Mouse (Mus musculus) stomach, embryonic 15.5 days (tissue): ENCODE data around the gene Kdm4b. TPM values are rescaled to one million over a fixed set of nuclear protein-coding genes. Genes with fewer than 3 reads are reported as not detected.
A peak's percentile ranks its signal among the peaks of the same experiment; 100 is the strongest.

Experiments
- ATAC-seq: fragments of 200-750 bp; cut with Nextera tagmentation; 2 replicates; pipeline ENCODE4 v1.8.0; 2017; ENCODE audit warnings: low read depth, moderate number of reproducible peaks, moderate TSS enrichment; ENCODE audit not compliant: insufficient read depth, low FRiP score
- H3K27ac ChIP-seq: fragments of 300-500 bp; sonication (generic); 2 replicates; pipeline ENCODE4 v1.5.1; 2015; ENCODE audit warnings: mild to moderate bottlenecking, inconsistent platforms
- H3K27me3 ChIP-seq: fragments of 300-500 bp; sonication (generic); replicated peaks from 2 replicates; pipeline ENCODE4 v1.6.1; 2015; ENCODE audit warnings: inconsistent platforms
- H3K36me3 ChIP-seq: fragments of 300-500 bp; sonication (generic); 2 replicates; pipeline ENCODE4 v1.6.1; 2015; ENCODE audit warnings: inconsistent platforms
- H3K4me1 ChIP-seq: fragments of 300-500 bp; sonication (generic); 2 replicates; pipeline ENCODE4 v1.6.1; 2015; ENCODE audit warnings: inconsistent platforms
- H3K4me2 ChIP-seq: fragments of 300-500 bp; sonication (generic); 2 replicates; pipeline ENCODE4 v1.6.1; 2015; ENCODE audit warnings: mild to moderate bottlenecking, inconsistent platforms
- H3K4me3 ChIP-seq: fragments of 300-500 bp; sonication (generic); replicated peaks from 2 replicates; pipeline ENCODE4 v1.5.1; 2015; ENCODE audit warnings: inconsistent platforms
- H3K9ac ChIP-seq: fragments of 300-500 bp; sonication (generic); 2 replicates; pipeline ENCODE4 v1.6.1; 2015; ENCODE audit warnings: inconsistent platforms
- H3K9me3 ChIP-seq: fragments of 300-500 bp; sonication (generic); 2 replicates; pipeline ENCODE4 v1.6.1; 2016; ENCODE audit warnings: inconsistent platforms
- WGBS: fragments of 180-500 bp; shearing (Covaris S2); methylation state at CpG from one replicate; pipeline ENCODE4 v1.1.7; 2015; 5-methylcytosine and 5-hydroxymethylcytosine counted together
- polyA plus RNA-seq: library from polyadenylated mRNA; unstranded; fragments of >200 nt; fragmentation: Nextera tagmentation; extraction: Ambion mirVana; gene quantifications from 2 replicates; pipeline ENCODE4 v1.2.1, GENCODE M21; 2015

The Kdm4b gene
- polyA plus RNA-seq, 1 experiment from 2014 or later: 27.8 TPM

DNA sequence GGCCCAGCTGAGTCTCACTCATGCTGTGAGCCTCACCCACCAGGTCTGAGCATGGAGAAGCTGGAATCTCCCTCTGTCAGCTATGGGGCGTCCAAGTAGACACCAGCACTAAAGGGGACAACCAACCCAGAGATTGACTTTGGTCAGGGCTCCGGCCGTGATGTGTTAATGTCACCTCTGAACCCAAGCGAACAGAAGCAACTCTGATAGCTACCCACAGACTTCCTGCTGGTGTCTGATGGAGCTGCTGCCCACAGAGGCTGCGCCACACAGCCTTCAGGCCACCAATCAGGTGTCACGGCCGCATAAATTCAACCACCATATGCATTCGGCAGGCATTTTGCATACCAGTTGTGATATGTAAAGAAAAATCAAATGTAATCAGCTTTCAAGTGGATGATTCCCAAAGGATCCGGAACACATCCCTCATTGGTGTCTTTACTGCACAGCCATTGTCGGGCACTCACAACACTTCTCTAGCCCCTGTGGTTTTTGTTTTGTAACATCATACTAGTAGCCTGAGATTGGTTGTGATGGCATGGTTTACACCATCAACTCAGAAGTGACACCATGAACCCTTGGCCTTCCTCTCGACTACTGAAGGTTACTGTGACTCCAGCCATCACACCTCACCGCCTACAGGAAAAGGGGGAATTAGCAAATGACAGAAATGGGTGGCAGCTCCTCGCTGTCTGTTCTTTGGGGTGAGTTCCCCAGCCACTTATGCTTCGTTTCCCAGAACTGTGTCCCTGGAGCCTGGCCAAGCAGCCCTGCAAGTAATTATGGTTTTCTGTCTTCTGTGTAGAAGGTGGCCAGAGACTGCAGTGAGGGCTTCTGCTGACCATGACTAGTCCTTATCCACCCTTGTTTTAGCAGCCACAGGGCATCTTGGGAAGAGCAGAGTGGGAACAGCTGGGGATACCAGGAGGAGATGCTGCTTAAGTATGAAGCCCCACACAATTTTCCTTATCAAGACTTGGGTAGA lies 80.3 kb downstream of the Kdm4b start:
- H3K27me3 ChIP-seq: no peaks in the 10 kb centered on the region
- no peak overlapping the region for H3K4me3 ChIP-seq
- peaks cover 16% of the 10 kb centered on the region for H3K4me1 ChIP-seq
- H3K9ac ChIP-seq: no peak overlapping the region
- no peak overlapping the region for H3K27ac ChIP-seq
- no peak overlapping the region for H3K4me2 ChIP-seq
- no peaks in the 10 kb centered on the region for H3K9me3 ChIP-seq
- H3K36me3 ChIP-seq: peaks cover 33% of the 10 kb centered on the region
- no peak for ATAC-seq
- 78% methylated on average over 14 of the region's 14 CpGs for WGBS

DNA sequence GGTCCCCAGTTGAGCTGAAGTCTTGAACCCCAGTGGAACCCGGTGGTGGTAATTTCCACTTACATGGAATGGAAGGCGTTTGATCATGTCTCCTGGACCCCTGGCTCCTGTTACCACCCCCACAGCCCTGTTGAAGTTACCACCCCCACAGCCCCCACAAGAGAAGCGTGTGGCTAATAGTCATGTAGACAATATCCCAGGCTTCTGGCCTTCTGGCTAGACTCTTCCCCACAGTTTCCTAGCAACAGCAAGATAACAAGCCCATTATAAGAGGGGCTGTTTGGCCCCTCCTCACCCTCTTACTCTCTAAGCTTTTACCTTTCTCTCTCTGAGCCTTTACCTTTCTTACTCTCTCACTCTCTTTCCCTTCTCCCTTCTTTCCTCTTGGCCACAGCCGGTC lies 81.0 kb downstream of the Kdm4b start:
- H3K27ac ChIP-seq: no peak overlapping the region
- ATAC-seq: no peak
- H3K4me3 ChIP-seq: no peak overlapping the region
- no peak overlapping the region for H3K9ac ChIP-seq
- peaks cover 30% of the 10 kb centered on the region for H3K36me3 ChIP-seq
- H3K4me2 ChIP-seq: no peak overlapping the region
- peaks cover 16% of the 10 kb centered on the region for H3K4me1 ChIP-seq
- 61% methylated on average over 4 of the region's 4 CpGs for WGBS
- no peaks in the 10 kb centered on the region for H3K9me3 ChIP-seq
- no peaks in the 10 kb centered on the region for H3K27me3 ChIP-seq

- WGBS: 40% methylated on average over 8 of the region's 8 CpGs
- H3K4me1 ChIP-seq: peaks cover 16% of the 10 kb centered on the region
- H3K27ac ChIP-seq: peak overlapping the region; percentile 26; the same call in 1 of the 2 replicates
- H3K9ac ChIP-seq: no peak overlapping the region
- no peaks in the 10 kb centered on the region for H3K27me3 ChIP-seq
- H3K4me3 ChIP-seq: no peak overlapping the region
- H3K36me3 ChIP-seq: peaks cover 30% of the 10 kb centered on the region
- no peak overlapping the region for H3K4me2 ChIP-seq
- H3K9me3 ChIP-seq: no peaks in the 10 kb centered on the region
- ATAC-seq: no peak
These were observed 81.5 kb downstream of the Kdm4b start for GRCm38 (mm10) chr17:56407379-56407778.

DNA sequence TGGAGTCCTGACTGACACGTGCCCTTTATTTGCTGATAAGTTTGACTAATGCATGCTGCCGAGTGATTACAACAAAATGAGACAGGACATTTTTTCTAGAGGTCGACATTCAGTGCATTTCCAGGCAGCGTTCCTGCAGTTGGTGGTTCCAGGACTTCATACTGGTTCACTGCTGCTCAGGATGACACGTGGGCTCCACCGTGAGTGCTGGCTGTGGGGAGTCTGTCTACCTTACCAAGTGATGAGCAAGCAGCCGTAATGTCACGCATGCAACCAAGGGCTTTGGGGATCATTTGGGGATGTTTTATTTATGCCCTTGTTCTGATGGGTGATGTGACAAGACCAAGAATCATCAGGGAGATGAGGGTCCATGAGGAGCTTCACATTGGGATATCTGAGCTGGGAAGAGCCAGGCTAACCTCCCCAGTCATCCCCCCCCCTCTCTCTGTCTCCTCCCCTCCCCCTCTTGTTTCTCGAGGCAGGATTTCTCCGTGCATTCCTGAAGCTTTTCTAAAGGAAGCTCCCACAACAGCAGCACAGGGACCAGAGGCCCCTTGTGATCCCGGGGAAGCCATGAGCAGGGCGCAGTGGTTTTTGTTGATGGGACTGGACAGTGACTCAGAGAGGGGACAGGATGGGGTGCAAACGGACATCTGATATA lies 83.2 kb downstream of the Kdm4b start:
- no peak overlapping the region for H3K27ac ChIP-seq
- peaks cover 16% of the 10 kb centered on the region for H3K4me1 ChIP-seq
- H3K4me2 ChIP-seq: no peak overlapping the region
- H3K4me3 ChIP-seq: no peak overlapping the region
- no peaks in the 10 kb centered on the region for H3K27me3 ChIP-seq
- no peak for ATAC-seq
- WGBS: 43% methylated on average over 13 of the region's 13 CpGs
- no peak overlapping the region for H3K9ac ChIP-seq
- H3K9me3 ChIP-seq: no peaks in the 10 kb centered on the region
- H3K36me3 ChIP-seq: peaks cover 32% of the 10 kb centered on the region

GRCm38 (mm10) chr17:56409759-56410158 lies 83.9 kb downstream of the Kdm4b start:
- Histone ChIP-seq H3K36me3 (peaks cover 29% of the 10 kb centered on the region), H3K27me3 (no peaks in the 10 kb centered on the region), H3K9ac (no peak overlapping the region), H3K4me3 (no peak overlapping the region), H3K27ac (no peak overlapping the region), H3K4me2 (no peak overlapping the region), H3K9me3 (no peaks in the 10 kb centered on the region), H3K4me1 (peaks cover 16% of the 10 kb centered on the region)
- peak; percentile 79 for ATAC-seq
- WGBS: 30% methylated on average over 8 of the region's 8 CpGs

DNA sequence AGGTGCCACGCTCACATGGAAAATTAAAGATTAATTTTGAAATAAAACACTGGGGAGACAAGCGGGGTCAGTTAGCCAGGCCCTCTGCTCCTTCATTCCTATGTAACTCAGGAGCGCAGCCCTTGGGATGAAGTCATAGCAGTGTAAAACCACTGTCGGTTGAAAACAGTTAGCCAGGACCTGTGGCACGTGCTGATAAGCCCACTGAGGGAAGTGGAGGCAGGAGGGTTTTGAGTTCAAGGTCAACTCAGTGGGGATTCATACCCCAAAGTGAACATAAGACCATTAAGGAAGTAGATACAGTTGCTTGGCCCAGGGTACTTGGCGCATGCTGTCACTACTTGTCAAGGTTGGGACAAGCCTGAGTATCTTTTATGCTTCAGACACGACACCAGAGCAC lies 85.6 kb downstream of the Kdm4b start:
- H3K27ac ChIP-seq: no peak overlapping the region
- H3K4me3 ChIP-seq: no peak overlapping the region
- ATAC-seq: no peak
- no peak overlapping the region for H3K4me2 ChIP-seq
- no peaks in the 10 kb centered on the region for H3K9me3 ChIP-seq
- H3K4me1 ChIP-seq: peaks cover 16% of the 10 kb centered on the region
- WGBS: 90% methylated on average over 7 of the region's 7 CpGs
- H3K27me3 ChIP-seq: no peaks in the 10 kb centered on the region
- H3K36me3 ChIP-seq: peaks cover 39% of the 10 kb centered on the region
- H3K9ac ChIP-seq: no peak overlapping the region

DNA sequence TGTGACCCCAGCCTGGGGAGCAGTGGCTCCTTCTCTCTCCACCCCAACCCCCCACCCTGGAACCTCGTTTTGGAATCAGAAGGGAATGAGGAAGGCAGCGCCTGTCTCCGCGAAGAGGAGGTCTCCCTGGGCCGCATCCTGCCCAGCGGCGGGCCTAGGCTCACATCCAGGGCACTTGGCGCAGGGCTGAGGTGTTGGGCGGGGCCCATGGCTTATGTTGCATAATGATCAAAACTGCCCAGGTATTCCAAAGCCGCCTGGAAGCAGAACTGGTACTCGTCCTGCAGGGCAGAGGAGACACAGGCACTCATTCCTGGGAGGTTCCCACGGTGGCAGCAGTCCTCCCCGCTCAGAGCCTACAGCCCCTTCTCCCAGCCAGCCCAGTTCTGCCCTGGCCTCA lies 87.3 kb downstream of the Kdm4b start:
- Histone ChIP-seq H3K36me3 (peaks cover 50% of the 10 kb centered on the region), H3K27ac (no peak overlapping the region), H3K9ac (no peak overlapping the region), H3K4me2 (no peak overlapping the region), H3K9me3 (no peaks in the 10 kb centered on the region), H3K4me1 (peaks cover 4% of the 10 kb centered on the region; the same call in 1 of the 2 replicates), H3K27me3 (no peaks in the 10 kb centered on the region), H3K4me3 (no peak overlapping the region)
- 80% methylated on average over 13 of the region's 13 CpGs for WGBS
- no peak for ATAC-seq

- Histone ChIP-seq H3K27ac (no peak overlapping the region), H3K9me3 (no peaks in the 10 kb centered on the region), H3K4me3 (no peak overlapping the region), H3K36me3 (peaks cover 66% of the 10 kb centered on the region), H3K4me1 (peaks cover 2% of the 10 kb centered on the region; the same call in 1 of the 2 replicates), H3K4me2 (no peak overlapping the region), H3K27me3 (no peaks in the 10 kb centered on the region), H3K9ac (no peak overlapping the region)
- WGBS: 89% methylated on average over 9 of the region's 9 CpGs
- ATAC-seq: no peak
These were observed 88.9 kb downstream of the Kdm4b start for GRCm38 (mm10) chr17:56414785-56415184.

GRCm38 (mm10) chr17:56418304-56418703 lies 92.4 kb downstream of the Kdm4b start:
- Histone ChIP-seq H3K4me3 (no peak overlapping the region), H3K36me3 (peaks cover 74% of the 10 kb centered on the region), H3K4me2 (no peak overlapping the region), H3K27ac (no peak overlapping the region), H3K27me3 (no peaks in the 10 kb centered on the region), H3K4me1 (no peaks in the 10 kb centered on the region), H3K9ac (no peak overlapping the region), H3K9me3 (no peaks in the 10 kb centered on the region)
- no peak for ATAC-seq
- 69% methylated on average over 12 of the region's 12 CpGs for WGBS

GRCm38 (mm10) chr17:56420022-56420421 lies 94.2 kb downstream of the Kdm4b start:
- H3K4me1 ChIP-seq: no peaks in the 10 kb centered on the region
- peaks cover 75% of the 10 kb centered on the region for H3K36me3 ChIP-seq
- H3K4me2 ChIP-seq: no peak overlapping the region
- 91% methylated on average over 2 of the region's 2 CpGs for WGBS
- no peak overlapping the region for H3K4me3 ChIP-seq
- ATAC-seq: no peak
- H3K27me3 ChIP-seq: no peaks in the 10 kb centered on the region
- H3K27ac ChIP-seq: no peak overlapping the region
- H3K9me3 ChIP-seq: no peaks in the 10 kb centered on the region
- no peak overlapping the region for H3K9ac ChIP-seq

DNA sequence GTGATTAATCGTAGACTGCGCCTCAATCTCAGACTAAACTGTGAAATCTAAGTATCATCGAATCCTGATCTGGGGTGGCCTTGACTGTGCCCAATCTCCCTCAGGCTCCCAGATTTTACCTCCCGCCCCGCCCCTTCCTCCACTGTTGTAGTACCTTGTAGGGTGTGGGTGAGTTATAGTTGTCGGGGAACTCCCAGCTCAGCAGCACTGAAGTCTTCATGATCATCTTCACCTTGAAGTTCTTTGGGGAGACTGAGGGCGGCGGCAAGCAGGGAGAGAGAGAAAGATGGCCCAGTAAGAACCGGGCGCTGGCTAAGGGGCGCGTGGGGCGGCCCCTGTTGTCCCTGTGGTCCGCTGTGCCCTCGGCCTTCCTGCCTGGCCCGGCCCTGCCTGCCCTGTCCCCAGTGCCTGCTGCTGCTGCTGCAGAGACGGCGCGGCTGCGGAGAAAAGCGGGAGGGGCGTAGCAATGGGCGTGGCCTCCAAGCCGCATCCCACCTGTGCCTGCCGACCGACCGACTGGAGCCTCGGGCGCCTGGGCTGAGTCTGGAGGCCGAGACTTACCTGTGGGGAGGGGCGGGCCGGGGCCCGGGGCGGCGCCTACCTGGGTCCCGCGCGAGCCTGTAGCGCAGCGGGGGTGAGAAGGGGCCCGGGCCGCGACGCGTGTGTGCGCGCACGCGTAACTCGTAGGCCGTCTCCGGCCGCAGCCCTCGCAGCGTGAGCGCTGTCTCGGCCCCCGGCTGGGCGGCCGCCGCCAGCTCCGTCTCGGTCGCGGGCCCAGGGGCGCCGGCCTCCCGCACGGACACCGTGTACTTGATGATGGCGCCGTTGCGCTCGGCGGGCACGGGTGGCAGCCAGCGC lies 99.1 kb downstream of the Kdm4b start:
- peak overlapping the region; percentile 91 for H3K4me2 ChIP-seq
- no peaks in the 10 kb centered on the region for H3K9me3 ChIP-seq
- peaks cover 4% of the 10 kb centered on the region; the same call in 1 of the 2 replicates for H3K4me1 ChIP-seq
- H3K27me3 ChIP-seq: no peaks in the 10 kb centered on the region
- 0 out of 2 replicates have a peak overlapping the region, but pooled peaks have one; percentile 19 for H3K9ac ChIP-seq
- ATAC-seq: peak; percentile 87
- H3K27ac ChIP-seq: peak overlapping the region; percentile 80
- H3K36me3 ChIP-seq: peaks cover 44% of the 10 kb centered on the region
- peak overlapping the region; percentile 50 for H3K4me3 ChIP-seq
- 20% methylated on average over 74 of the region's 77 CpGs for WGBS
